Mouse (Mus musculus) gonadal fat pad, adult 2 months (tissue): Measurements from ENCODE around the gene Ly6g6f. TPM values are rescaled to one million over a fixed set of nuclear protein-coding genes. Genes with fewer than 3 reads are reported as not detected.

Source experiments
- DNase-seq: peaks from one replicate; pipeline ENCODE4 v3.0.0-alpha.2; 2012; ENCODE audit warnings: low read depth
- polyA plus RNA-seq: library from polyadenylated mRNA; depleted of rRNA; stranded (reverse); fragments of >200 nt; gene quantifications from 2 replicates; pipeline ENCODE4 v1.2.3, GENCODE M21; 2012

Gene Ly6g6f
- polyA plus RNA-seq, 1 experiment: 0.09 TPM

- no peak for DNase-seq
Measured at GRCm38 (mm10) chr17:35105740-35106389, 20.5 kb upstream of the Ly6g6f start.

GRCm38 (mm10) chr17:35104754-35105153 lies 19.3 kb upstream of the Ly6g6f start:
- no peak for DNase-seq

- no peak for DNase-seq
Measured at GRCm38 (mm10) chr17:35104079-35104478, 18.7 kb upstream of the Ly6g6f start.

DNA sequence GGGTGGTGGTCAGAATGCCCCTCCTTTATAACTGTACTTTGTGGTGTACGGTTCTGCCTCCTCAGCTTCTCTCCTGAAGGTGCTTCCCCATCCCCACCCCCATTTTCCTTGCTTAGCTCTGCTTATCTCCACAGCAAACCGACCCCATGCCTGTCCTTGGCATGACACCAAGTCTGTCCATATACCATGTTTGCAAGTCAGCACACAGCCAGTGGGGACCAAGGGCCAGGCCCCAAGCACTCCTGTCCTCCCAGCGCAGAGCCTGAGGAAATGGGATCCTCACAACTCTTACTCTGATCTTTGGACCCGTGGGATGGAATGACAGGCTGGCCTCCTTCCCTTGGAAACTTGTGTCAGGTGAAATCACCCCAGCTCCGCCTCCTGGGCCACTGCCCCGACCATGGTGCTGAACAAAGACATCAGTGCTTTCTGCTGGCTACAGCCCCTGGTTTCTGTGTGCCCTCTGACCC lies 17.8 kb upstream of the Ly6g6f start:
- no peak for DNase-seq

DNA sequence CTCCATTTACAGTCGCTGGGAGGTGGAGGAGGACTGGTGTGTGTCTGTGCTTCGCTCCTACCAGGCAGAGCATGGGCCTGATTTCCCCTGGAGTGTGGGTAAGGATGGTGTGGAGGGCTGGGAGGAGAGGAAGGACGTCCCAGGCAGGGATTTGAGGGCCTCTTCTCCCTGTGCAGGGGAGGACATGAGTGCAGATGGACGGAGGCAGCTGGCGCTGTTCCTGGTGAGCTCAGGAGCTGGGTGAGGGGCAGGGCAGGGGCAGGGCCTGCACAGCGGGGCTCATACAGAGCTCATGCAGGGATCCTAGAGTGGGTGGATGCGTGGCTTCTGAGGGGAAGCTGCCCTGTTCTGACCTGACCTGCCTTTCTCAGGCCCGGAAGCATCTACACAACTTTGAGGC lies 16.9 kb upstream of the Ly6g6f start:
- no peak for DNase-seq

DNA sequence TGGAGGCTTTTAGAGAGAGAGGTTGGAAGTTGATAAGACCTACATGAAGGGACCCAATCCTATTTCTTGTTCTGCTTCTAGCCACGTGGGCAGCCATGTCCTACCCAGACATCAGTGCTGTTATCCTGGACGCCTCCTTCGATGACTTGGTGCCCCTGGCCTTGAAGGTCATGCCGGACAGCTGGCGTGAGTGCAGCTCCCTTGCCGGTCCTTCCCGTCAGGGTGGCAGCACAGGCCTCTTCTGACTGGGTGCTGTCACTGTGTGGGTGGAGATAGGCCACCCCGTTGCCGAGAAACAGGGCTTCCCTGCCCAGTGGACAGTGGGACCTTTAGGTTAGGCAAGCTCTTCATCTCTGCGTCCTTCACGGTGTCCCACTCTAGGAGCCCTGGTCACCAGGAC lies 15.8 kb upstream of the Ly6g6f start:
- no peak for DNase-seq

GRCm38 (mm10) chr17:35100196-35100765 lies 14.9 kb upstream of the Ly6g6f start:
- DNase-seq: no peak

- DNase-seq: no peak
Measured at GRCm38 (mm10) chr17:35097164-35097655, 11.8 kb upstream of the Ly6g6f start.

GRCm38 (mm10) chr17:35096597-35096996 lies 11.2 kb upstream of the Ly6g6f start:
- DNase-seq: no peak

GRCm38 (mm10) chr17:35094475-35095365 lies 9.3 kb upstream of the Ly6g6f start:
- no peak for DNase-seq

DNA sequence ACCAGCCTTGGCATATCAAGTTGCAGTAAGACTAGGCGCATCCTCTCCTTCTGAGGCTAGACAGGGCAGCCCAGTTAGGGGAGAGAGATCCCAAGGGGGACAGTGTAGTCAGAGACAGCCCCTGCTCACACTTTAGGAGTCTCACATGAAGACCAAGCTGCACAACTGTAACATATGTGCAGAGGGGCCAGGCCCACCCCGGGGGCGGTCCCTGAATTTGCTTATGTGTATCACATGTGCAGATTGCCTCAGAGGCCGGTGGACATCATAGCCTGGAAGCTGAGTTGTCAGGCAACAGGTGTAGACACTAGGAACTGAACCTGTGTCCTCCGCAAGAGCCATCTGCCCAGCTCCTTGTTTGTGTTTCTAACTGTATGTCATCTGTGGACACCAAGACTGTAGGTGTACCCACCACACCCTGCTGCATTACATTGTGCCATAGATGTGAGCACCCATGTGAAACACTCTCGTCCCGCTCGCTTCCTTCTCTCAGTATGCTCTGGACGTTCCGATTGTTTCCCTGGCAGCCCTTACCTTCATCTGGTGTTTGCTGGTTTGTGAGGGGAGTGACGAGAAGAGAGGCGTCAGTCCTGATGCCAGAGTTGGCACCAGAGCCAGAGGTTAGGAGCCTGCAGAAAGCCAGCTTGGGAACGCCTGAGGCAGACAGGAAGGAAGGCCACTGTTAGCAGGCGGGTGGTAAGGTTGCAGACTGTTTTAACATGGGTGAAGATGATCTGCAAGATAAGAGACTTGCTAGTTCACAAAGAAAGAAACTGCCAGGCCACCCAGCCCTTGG lies 7.2 kb upstream of the Ly6g6f start:
- DNase-seq: no peak

DNA sequence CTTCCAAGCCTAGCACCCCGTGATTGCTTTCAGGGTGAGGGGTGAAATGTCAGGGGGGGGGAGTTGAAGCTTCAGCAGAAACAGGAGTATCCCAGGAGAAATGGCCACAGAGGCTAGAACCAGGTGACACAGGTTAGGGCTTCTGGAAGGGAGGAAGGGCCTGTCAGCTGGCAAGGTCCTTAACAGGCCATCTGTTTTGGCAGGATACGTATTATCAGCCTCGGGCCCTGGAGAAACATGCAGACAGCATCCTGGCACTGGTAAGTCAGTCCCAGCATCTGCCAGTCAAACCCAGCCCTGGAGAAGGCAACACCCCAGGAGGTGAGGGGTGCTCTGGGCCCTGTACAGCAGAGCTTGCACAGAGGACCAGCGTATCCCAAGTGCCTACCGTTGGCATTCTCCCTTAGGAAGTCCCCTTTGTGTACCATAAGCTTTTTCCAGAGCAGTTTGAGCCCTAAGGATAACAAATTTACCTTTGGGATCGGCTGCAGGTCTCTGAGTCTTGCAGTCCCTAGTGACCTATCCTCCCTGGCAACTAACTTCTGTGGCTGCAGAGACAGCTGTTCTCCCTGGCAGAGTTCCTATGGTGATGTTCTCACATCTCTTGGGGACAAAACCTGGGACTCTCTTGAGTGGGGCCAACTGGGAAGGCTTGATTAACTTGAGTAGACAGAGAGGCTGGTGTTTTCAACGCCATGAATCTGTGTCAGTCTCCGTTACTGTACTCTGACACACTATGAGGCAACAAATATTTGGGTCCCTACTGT lies 4.9 kb upstream of the Ly6g6f start:
- DNase-seq: no peak

DNA sequence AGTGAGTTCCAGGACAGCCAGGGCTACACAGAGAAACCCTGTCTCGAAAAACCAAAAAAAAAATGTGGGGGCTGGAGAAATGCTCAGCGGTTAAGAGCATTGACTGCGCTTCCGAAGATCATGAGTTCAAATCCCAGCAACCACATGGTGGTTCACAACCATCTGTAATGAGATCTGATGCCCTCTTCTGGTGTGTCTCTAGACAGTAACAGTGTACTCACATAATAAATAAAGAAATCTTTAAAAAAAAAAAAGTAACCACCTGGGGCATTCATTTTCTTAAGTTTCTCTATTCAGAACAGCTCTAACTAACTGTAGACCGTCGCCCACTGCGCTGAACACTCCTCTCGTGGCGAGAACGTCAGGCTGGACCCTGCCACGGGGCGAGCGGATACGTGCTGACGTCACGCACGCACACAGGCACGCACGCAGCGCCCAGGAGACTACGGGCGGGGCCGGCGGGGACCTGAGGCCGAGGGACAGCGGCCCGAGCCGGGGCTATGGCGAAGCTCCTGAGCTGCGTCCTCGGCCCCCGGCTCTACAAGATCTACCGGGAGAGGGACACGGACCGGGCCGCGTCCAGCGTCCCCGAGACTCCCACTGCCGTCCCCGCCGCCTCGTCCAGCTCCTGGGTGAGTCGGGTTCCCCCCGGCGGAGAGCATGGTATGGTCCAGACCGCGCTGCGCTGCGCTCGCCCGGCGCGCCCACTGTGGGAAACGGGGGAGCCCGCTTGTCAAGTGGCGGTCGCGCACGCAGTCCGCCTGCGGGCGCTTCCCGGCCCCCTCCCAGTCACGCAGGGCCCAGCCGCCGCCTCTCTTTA lies 3.6 kb upstream of the Ly6g6f start, which contains the start of gene Abhd16a:
Abhd16a (plus strand) TSS at position 439 of the 820 bp plus-strand sequence.
- peak; percentile 44 for DNase-seq

DNA sequence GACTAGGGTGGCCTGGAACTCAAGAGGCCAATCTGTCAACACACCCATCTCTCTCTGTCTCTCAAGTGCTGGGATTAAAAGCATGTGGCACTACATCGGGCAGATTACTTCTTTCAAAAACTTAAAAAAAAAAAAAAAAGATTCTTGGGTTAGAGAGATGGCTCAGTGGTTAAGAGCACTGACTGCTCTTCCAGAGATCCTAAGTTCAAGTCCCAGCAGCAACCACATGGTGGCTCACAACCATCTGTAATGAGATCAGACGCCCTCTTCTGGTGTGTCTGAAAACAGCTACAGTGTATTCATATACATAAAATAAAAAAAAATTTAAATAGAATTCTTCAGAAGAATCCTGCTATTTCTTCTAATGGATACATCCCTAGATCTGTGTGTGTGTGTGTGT lies 2.7 kb upstream of the Ly6g6f start:
- DNase-seq: no peak

DNA sequence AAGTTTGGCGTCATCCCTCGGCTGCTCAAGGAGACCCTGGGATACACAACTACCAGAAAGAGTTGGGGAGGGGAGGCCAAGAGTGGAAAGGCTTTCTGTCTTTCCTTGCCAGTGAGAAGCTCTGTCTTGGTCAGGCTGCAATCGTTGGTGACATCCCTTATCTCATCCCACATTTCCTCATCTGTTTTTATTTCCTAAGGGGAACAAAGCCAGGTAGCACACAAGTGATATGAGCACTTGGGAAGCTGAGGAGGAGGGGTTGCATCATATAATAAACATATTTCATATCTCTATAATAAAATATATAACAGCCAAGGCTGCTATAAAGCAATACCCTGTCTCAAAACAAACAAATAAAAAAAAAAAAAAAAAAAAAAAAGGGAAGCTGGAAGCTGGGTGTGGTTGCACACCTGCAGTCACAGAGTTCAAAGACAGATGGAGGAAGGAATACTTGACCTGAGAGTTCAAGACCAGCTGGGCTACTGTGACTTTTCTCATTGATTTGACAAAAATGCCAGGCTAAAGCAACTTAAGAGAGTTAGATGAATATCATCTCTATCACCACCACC lies 1.4 kb downstream of the Ly6g6f start:
- DNase-seq: no peak

- DNase-seq: no peak
Measured at GRCm38 (mm10) chr17:35082841-35083576, 2.4 kb downstream of the Ly6g6f start.

- no peak for DNase-seq
Measured at GRCm38 (mm10) chr17:35080710-35081109, 4.7 kb downstream of the Ly6g6f start.

DNA sequence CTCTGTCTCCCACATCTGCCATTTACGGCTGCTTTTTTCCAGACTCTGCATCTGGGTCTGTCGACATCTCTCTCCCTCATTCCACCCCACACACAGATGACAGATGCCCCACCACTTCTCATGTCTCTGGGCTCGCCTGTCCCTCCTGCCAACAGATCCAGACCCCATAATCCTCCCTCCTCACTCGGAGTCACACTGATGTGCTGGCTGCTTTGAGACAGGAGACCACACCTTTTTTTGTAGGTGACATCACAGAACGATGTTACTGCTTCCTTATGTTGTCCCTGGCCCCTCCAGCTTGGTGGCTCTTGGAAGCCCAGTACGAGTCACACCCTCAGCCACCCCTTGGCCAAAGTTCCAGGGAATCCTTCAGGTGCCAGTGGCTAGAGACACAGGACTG lies 5.2 kb downstream of the Ly6g6f start:
- DNase-seq: no peak

GRCm38 (mm10) chr17:35079778-35080177 lies 5.6 kb downstream of the Ly6g6f start:
- DNase-seq: no peak
